8 mouse cellular contexts compared by ENCODE assay signal in genomic region chr1:131657945-131658354, GRCm38 (mm10). TPM values are rescaled to one million over a fixed set of nuclear protein-coding genes. Genes with fewer than 3 reads are reported as not detected.
DNase-seq lines count a peak whose midpoint lies in the region; ATAC-seq and TF ChIP-seq lines count a peak whose summit lies in the region.

No protein-coding gene starts in this region.

- no peak; the same call in 1 of the 2 replicates for TF ChIP-seq POLR2A in cerebellum, adult 2 months (IDR thresholded peaks at IDR 0.05; ENCODE audit: borderline replicate concordance, insufficient read depth, low read length)

- peaks cover 82% of the 10 kb centered on the region for H3K4me1 ChIP-seq in G1E (ENCODE audit: insufficient read depth, low read depth, low read length)
- H3K4me1 ChIP-seq in cerebellum, adult 2 months (ENCODE audit: control insufficient read depth, insufficient read depth, low read length) = no peaks in the 10 kb centered on the region
- peaks cover 4% of the 10 kb centered on the region; the same call in 1 of the 2 replicates for H3K4me1 ChIP-seq in lung, embryonic 16.5 days (replicated peaks; ENCODE audit: control insufficient read depth, insufficient read depth, low read length)

- no peak overlapping the region; the same call in 1 of the 2 replicates for H3K4me3 ChIP-seq in G1E (ENCODE audit: low read depth, low read length)
- H3K4me3 ChIP-seq in cerebellum, adult 2 months (replicated peaks; ENCODE audit: insufficient read depth, low read depth, low read length) = peak overlapping the region; percentile 24
- no peak overlapping the region for H3K4me3 ChIP-seq in lung, embryonic 16.5 days (ENCODE audit: low read length)

- H3K27me3 ChIP-seq in G1E (ENCODE audit: insufficient read depth, low read length) = no peaks in the 10 kb centered on the region
- no peaks in the 10 kb centered on the region for H3K27me3 ChIP-seq in cerebellum, adult 2 months (ENCODE audit: control insufficient read depth, insufficient read depth, low read length)
- H3K27me3 ChIP-seq in lung, embryonic 16.5 days (ENCODE audit: control insufficient read depth, insufficient read depth, low read depth, low read length) = no peaks in the 10 kb centered on the region

- no peak overlapping the region for H3K27ac ChIP-seq in cerebellum, adult 2 months (ENCODE audit: insufficient read depth, low read length)
- H3K27ac ChIP-seq in lung, embryonic 16.5 days (ENCODE audit: low read length) = no peak overlapping the region

- no peaks in the 10 kb centered on the region for H3K9me3 ChIP-seq in G1E (replicated peaks)
- no peaks in the 10 kb centered on the region for H3K9me3 ChIP-seq in lung, embryonic 16.5 days (ENCODE audit: control insufficient read depth, low read length)

- H3K4me2 ChIP-seq in lung, embryonic 16.5 days (ENCODE audit: low read depth, low read length) = peak overlapping the region; percentile 46

- peak; percentile 75 for ATAC-seq in G1E (ENCODE audit: extremely low read depth, insufficient number of reproducible peaks, low FRiP score, poor library complexity, severe bottlenecking)
- ATAC-seq in hematopoietic stem cell, adult 5-6 weeks (replicated peaks in 1 of 2; ENCODE audit: insufficient read depth in 1 of 2, low FRiP score in 2 of 2, low TSS enrichment in 1 of 2, low read depth in 1 of 2, poor library complexity in 2 of 2, severe bottlenecking in 2 of 2) = peak; percentile 92 to 97
- ATAC-seq in lung, embryonic 16.5 days (ENCODE audit: low read depth) = peak; percentile 76

- H3K36me3 ChIP-seq in G1E (replicated peaks) = peaks cover 80% of the 10 kb centered on the region
- no peaks in the 10 kb centered on the region for H3K36me3 ChIP-seq in lung, embryonic 16.5 days (ENCODE audit: control insufficient read depth, insufficient read depth, low read length)

- whole genome bisulfite sequencing in cerebellum, adult 2 months = under 1% methylated on average over 11 of the region's 11 CpGs
- 0% methylated on average over 11 of the region's 11 CpGs for WGBS in lung, embryonic 16.5 days

- peak; percentile 93 for TF ChIP-seq CTCF in G1E (IDR thresholded peaks at IDR 0.05; ENCODE audit: low read depth, low read length)
- TF ChIP-seq CTCF in cerebellum, adult 2 months (IDR thresholded peaks at IDR 0.05; ENCODE audit: borderline replicate concordance, insufficient read depth, low read depth, low read length) = peak; percentile 91

- H3K9ac ChIP-seq in lung, embryonic 16.5 days (ENCODE audit: low read length) = peak overlapping the region; percentile 42

- DNase-seq in G1E (ENCODE audit: low spot score) = peak; percentile 81
- peak; percentile 88 to 90 for DNase-seq in cerebellum, adult 2 months
- peak; percentile 98 for DNase-seq in forelimb bud, embryonic 11.5 days (ENCODE audit: low read depth, low spot score)
- peak; percentile 88 for DNase-seq in layer of hippocampus, adult 9-10 months (ENCODE audit: low spot score)
- peak; percentile 58 for DNase-seq in ovary, postnatal 10 days (ENCODE audit: low spot score)
- DNase-seq in thymus, postnatal 10 days (ENCODE audit: low spot score in 2 of 2) = peak; percentile 85 to 94

RNA-seq across cellular contexts. Expression of gene Ctse, which starts 19.8 kb away (rescaled TPM):
- total RNA-seq in G1E (2014; fragmentation: Nextera tagmentation) = 1,974 and 2,087 TPM in 2 replicates
- total RNA-seq in G1E (2017) = 482 and 539 TPM in 2 replicates
- polyA plus RNA-seq in G1E (2012) = 163 and 246 TPM in 2 replicates
- 0.10 and 0.19 TPM in 2 replicates for polyA plus RNA-seq in cerebellum, adult 2 months (2012; rRNA removed)
- 13.3 and 40.3 TPM in 2 replicates for total RNA-seq in hematopoietic stem cell, adult 5-6 weeks (2017)
- 0.95 and 1.3 TPM in 2 replicates for polyA plus RNA-seq in lung, embryonic 16.5 days (2015; fragmentation: Nextera tagmentation; extraction: Ambion mirVana)

RNA-seq across cellular contexts. Expression of gene Rab7b, which starts 30.5 kb away (rescaled TPM):
- total RNA-seq in G1E (2014; fragmentation: Nextera tagmentation) (not detected in 2 replicates), G1E (2017) (0.38 and 0.93 TPM in 2 replicates)
- polyA plus RNA-seq in G1E (2012) = 0.03 TPM in 1 of 2 replicates, not detected in the other
- 4.5 and 4.8 TPM in 2 replicates for polyA plus RNA-seq in cerebellum, adult 2 months (2012; rRNA removed)
- total RNA-seq in hematopoietic stem cell, adult 5-6 weeks (2017) = 2.1 and 4.5 TPM in 2 replicates
- 2.3 and 2.6 TPM in 2 replicates for polyA plus RNA-seq in lung, embryonic 16.5 days (2015; fragmentation: Nextera tagmentation; extraction: Ambion mirVana)

RNA-seq across cellular contexts. Expression of gene Avpr1b, which starts 58.9 kb away (rescaled TPM):
- total RNA-seq in G1E (2014; fragmentation: Nextera tagmentation) (not detected in 2 replicates), G1E (2017) (0.17 and 0.33 TPM in 2 replicates)
- not detected in 2 replicates for polyA plus RNA-seq in G1E (2012)
- polyA plus RNA-seq in cerebellum, adult 2 months (2012; rRNA removed) = not detected in 2 replicates
- total RNA-seq in hematopoietic stem cell, adult 5-6 weeks (2017) = not detected in 2 replicates
- not detected in 2 replicates for polyA plus RNA-seq in lung, embryonic 16.5 days (2015; fragmentation: Nextera tagmentation; extraction: Ambion mirVana)

Comparison
In these comparisons a context has a peak if more than half of its experiments do, and no peak if none do; other contexts are left out.
1. RNA of gene Ctse, which starts 19.8 kb away (polyA plus RNA-seq): 163 to 246 TPM in G1E; 0.95 to 1.3 TPM in lung, embryonic 16.5 days and 0.10 to 0.19 TPM in cerebellum, adult 2 months; every median in the first group is over 10 times any median in the second.
2. Peak in every context shown above with its lines, with median percentiles within 50 percentile points of each other: ATAC-seq and DNase-seq.